Mouse (Mus musculus) monocyte, adult 2 months (primary cell): ENCODE measurements around the gene Nup54.

Source experiments
- DNase-seq, 2 experiments: peaks; one replicate each; pipeline ENCODE4 v3.0.0; 2022; ENCODE audit warnings: low spot score in 2 of 2, low read depth in 1 of 2

Nup54 gene

GRCm38 (mm10) chr5:92435025-92435584 lies at the start of gene Nup54:
TSS of gene Nup54 (minus strand) at chr5:92435219.
- peak; percentile 98 to 99 for DNase-seq

GRCm38 (mm10) chr5:92472863-92473262 lies 37.8 kb upstream of the Nup54 start:
- DNase-seq: no peak

- DNase-seq: no peak
These were observed 36.5 kb upstream of the Nup54 start for GRCm38 (mm10) chr5:92471531-92471930.

GRCm38 (mm10) chr5:92469201-92470130 lies 34.4 kb upstream of the Nup54 start:
- no peak for DNase-seq

GRCm38 (mm10) chr5:92468234-92468633 lies 33.2 kb upstream of the Nup54 start:
- no peak for DNase-seq

- DNase-seq: no peak
These were observed 32.2 kb upstream of the Nup54 start for GRCm38 (mm10) chr5:92467102-92467766.

- DNase-seq: no peak
These were observed 30.5 kb upstream of the Nup54 start for GRCm38 (mm10) chr5:92465511-92465910.

GRCm38 (mm10) chr5:92461321-92461720 lies 26.3 kb upstream of the Nup54 start:
- DNase-seq: no peak

- no peak for DNase-seq
These were observed 23.7 kb upstream of the Nup54 start for GRCm38 (mm10) chr5:92458726-92459125.

- DNase-seq: no peak
These were observed 22.4 kb upstream of the Nup54 start for GRCm38 (mm10) chr5:92457410-92457809.

GRCm38 (mm10) chr5:92452876-92453275 lies 17.9 kb upstream of the Nup54 start:
- DNase-seq: no peak

GRCm38 (mm10) chr5:92446736-92447135 lies 11.7 kb upstream of the Nup54 start:
- no peak for DNase-seq

GRCm38 (mm10) chr5:92445016-92445415 lies 10.0 kb upstream of the Nup54 start:
- DNase-seq: no peak

- DNase-seq: no peak
These were observed 7.9 kb upstream of the Nup54 start for GRCm38 (mm10) chr5:92442914-92443313.

GRCm38 (mm10) chr5:92441494-92441893 lies 6.5 kb upstream of the Nup54 start:
- DNase-seq: peak; percentile 76 to 78

- no peak for DNase-seq
These were observed 3.5 kb upstream of the Nup54 start for GRCm38 (mm10) chr5:92438540-92438939.

- DNase-seq: no peak
These were observed 441 bp downstream of the Nup54 start for GRCm38 (mm10) chr5:92434571-92434985.

- no peak for DNase-seq
These were observed 949 bp downstream of the Nup54 start for GRCm38 (mm10) chr5:92434070-92434469.

GRCm38 (mm10) chr5:92431611-92432010 lies 3.4 kb downstream of the Nup54 start:
- no peak for DNase-seq

- DNase-seq: no peak
These were observed 4.3 kb downstream of the Nup54 start for GRCm38 (mm10) chr5:92430723-92431122.

GRCm38 (mm10) chr5:92424126-92424525 lies 10.9 kb downstream of the Nup54 start:
- no peak for DNase-seq

GRCm38 (mm10) chr5:92413982-92414375 lies 21.0 kb downstream of the Nup54 start:
- no peak for DNase-seq
